Mouse (Mus musculus) intestine, postnatal 0 days (tissue): ENCODE measurements at regions not wholly inside any gene's neighbourhood (a gene's known extent, or its start where the extent isn't known, plus 50 kb on each side); places are given as distances from the start of the nearest gene placed in this dataset.

Experiments
- ATAC-seq: fragments of 200-750 bp; cut with Nextera tagmentation; 2 replicates; pipeline ENCODE4 v1.8.0; 2017; ENCODE audit warnings: mild to moderate bottlenecking, moderate TSS enrichment, moderate library complexity
- H3K27ac ChIP-seq: fragments of 300-500 bp; sonication (generic); 2 replicates; pipeline ENCODE4 v1.5.1; 2014; ENCODE audit warnings: mild to moderate bottlenecking, low read depth, low read length, moderate library complexity
- H3K27me3 ChIP-seq: fragments of 300-500 bp; sonication (generic); replicated peaks from 2 replicates; pipeline ENCODE4 v1.6.1; 2014; ENCODE audit warnings: low read length, mixed read lengths; ENCODE audit not compliant: control insufficient read depth, insufficient read depth
- H3K36me3 ChIP-seq: fragments of 300-500 bp; sonication (generic); 2 replicates; pipeline ENCODE4 v1.6.1; 2014; ENCODE audit warnings: mild to moderate bottlenecking, moderate library complexity; ENCODE audit not compliant: control insufficient read depth, insufficient read depth
- H3K4me1 ChIP-seq: fragments of 300-500 bp; sonication (generic); replicated peaks from 2 replicates; pipeline ENCODE4 v1.6.1; 2014; ENCODE audit warnings: antibody characterized with exemption, low read length, mixed read lengths; ENCODE audit not compliant: control insufficient read depth, insufficient read depth
- H3K4me2 ChIP-seq: fragments of 300-500 bp; sonication (generic); replicated peaks from 2 replicates; pipeline ENCODE4 v1.6.1; 2014; ENCODE audit warnings: low read depth, mild to moderate bottlenecking, moderate library complexity
- H3K4me3 ChIP-seq: fragments of 300-500 bp; sonication (generic); 2 replicates; pipeline ENCODE4 v1.5.1; 2014; ENCODE audit warnings: low read depth, low read length
- H3K9ac ChIP-seq: fragments of 300-500 bp; sonication (generic); 2 replicates; pipeline ENCODE4 v1.6.1; 2014; ENCODE audit warnings: mild to moderate bottlenecking, low read depth, low read length
- H3K9me3 ChIP-seq: fragments of 300-500 bp; sonication (generic); 2 replicates; pipeline ENCODE4 v1.6.1; 2016; ENCODE audit warnings: mixed run types; ENCODE audit not compliant: control insufficient read depth
- CTCF ChIP-seq: sonication (generic); IDR thresholded peaks from 2 replicates; pipeline ENCODE4 v1.5.1; 2016; ENCODE audit warnings: low read depth, mild to moderate bottlenecking, control low read depth, antibody characterized with exemption, moderate library complexity
- WGBS: fragments of 180-500 bp; shearing (Covaris S2); extraction: QIAGEN DNeasy Blood & Tissue Kit; methylation state at CpG from one replicate; pipeline ENCODE4 v1.1.7; 2014; 5-methylcytosine and 5-hydroxymethylcytosine counted together

GRCm38 (mm10) chr11:66846043-66846775 lies 65.6 kb upstream of the Pirt start:
- Histone ChIP-seq H3K36me3 (no peaks in the 10 kb centered on the region), H3K27ac (no peak overlapping the region), H3K4me3 (no peak overlapping the region), H3K9ac (no peak overlapping the region), H3K4me1 (no peaks in the 10 kb centered on the region), H3K4me2 (no peak overlapping the region), H3K27me3 (no peaks in the 10 kb centered on the region), H3K9me3 (no peaks in the 10 kb centered on the region)
- 53% methylated on average over 9 of the region's 9 CpGs for WGBS
- no peak for ATAC-seq
- no peak for TF ChIP-seq CTCF
